Mouse (Mus musculus): Measurements from ENCODE around the gene Rpap1. TPM values are rescaled to one million over a fixed set of nuclear protein-coding genes. Genes with fewer than 3 reads are reported as not detected.

Gene Rpap1
- polyA plus RNA-seq, 1 experiment from 2014 or later, result 30.0 TPM

DNA sequence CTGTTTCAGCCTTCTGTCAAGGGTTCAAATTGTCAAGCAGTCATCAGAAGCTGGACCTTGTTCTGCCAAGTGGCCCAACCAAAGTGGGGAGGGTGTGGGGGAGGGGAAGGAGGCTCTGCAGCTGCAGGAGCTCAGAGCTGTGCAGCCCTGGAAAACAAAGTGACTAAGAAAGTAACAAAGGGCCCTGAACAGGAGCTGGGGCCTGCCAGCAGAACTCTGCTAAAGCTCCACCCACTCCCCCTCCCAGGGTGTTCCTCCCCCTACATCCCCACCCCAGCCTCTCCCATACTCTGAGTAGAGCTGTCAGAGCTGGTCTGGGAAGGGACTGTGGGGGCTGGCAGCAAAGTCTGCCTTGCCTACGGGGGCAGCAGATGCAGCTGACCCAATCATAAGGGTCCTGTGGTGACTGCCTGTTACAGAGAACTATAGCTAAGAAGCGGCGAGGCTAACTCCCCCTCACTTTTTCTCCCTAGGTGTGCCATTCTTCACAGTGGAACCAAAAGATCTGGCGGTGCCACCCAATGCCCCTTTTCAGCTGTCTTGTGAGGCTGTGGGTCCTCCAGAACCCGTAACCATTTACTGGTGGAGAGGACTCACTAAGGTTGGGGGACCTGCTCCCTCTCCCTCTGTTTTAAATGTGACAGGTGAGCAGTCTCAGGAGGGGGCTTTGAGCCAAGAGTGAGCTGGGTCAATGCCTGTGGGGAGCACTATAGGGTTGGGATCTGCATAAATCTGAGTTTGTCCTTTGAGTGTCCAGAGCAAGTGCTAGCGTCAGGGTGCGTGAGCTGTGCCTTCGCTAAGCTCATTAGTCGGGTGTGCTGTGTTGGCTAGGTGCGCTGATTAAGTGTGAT is 15.7 kb upstream of the Rpap1 start:
- 65% methylated on average over 10 of the region's 10 CpGs for WGBS
- no peak overlapping the region for H3K4me3 ChIP-seq (ENCODE audit: low read depth, low read length)
- peaks cover 3% of the 10 kb centered on the region for H3K4me1 ChIP-seq (replicated peaks; ENCODE audit: control insufficient read depth, insufficient read depth, low read length)
- H3K9ac ChIP-seq (ENCODE audit: low read depth, low read length), result no peak overlapping the region
- no peak; the same call in 1 of the 2 replicates for ATAC-seq (replicated peaks; ENCODE audit: low FRiP score)
- no peak overlapping the region for H3K4me2 ChIP-seq
- H3K27me3 ChIP-seq (replicated peaks; ENCODE audit: control insufficient read depth, insufficient read depth, low read length), result peaks cover 46% of the 10 kb centered on the region
- H3K9me3 ChIP-seq (ENCODE audit: control insufficient read depth, low read length), result no peaks in the 10 kb centered on the region
- no peak overlapping the region for H3K27ac ChIP-seq (ENCODE audit: low read depth, low read length)
- no peaks in the 10 kb centered on the region for H3K36me3 ChIP-seq (ENCODE audit: control insufficient read depth, insufficient read depth, low read length)
- DNase-seq (ENCODE audit: low spot score), result no peak

GRCm38 (mm10) chr2:119800876-119801846 is 13.8 kb upstream of the Rpap1 start:
- ATAC-seq (replicated peaks; ENCODE audit: low FRiP score), result no peak
- peak overlapping the region; percentile 99 for H3K4me2 ChIP-seq
- peak; percentile 29 for DNase-seq (ENCODE audit: low spot score)
- peaks cover 3% of the 10 kb centered on the region for H3K4me1 ChIP-seq (replicated peaks; ENCODE audit: control insufficient read depth, insufficient read depth, low read length)
- no peak overlapping the region for H3K27ac ChIP-seq (ENCODE audit: low read depth, low read length)
- H3K27me3 ChIP-seq (replicated peaks; ENCODE audit: control insufficient read depth, insufficient read depth, low read length), result peaks cover 61% of the 10 kb centered on the region
- no peaks in the 10 kb centered on the region for H3K9me3 ChIP-seq (ENCODE audit: control insufficient read depth, low read length)
- no peak overlapping the region for H3K4me3 ChIP-seq (ENCODE audit: low read depth, low read length)
- H3K36me3 ChIP-seq (ENCODE audit: control insufficient read depth, insufficient read depth, low read length), result no peaks in the 10 kb centered on the region
- no peak overlapping the region for H3K9ac ChIP-seq (ENCODE audit: low read depth, low read length)
- WGBS, result 60% methylated on average over 15 of the region's 15 CpGs

GRCm38 (mm10) chr2:119799961-119800550 is 12.7 kb upstream of the Rpap1 start:
- H3K4me2 ChIP-seq, result peak overlapping the region; percentile 99
- peaks cover 3% of the 10 kb centered on the region for H3K4me1 ChIP-seq (replicated peaks; ENCODE audit: control insufficient read depth, insufficient read depth, low read length)
- no peak overlapping the region for H3K27ac ChIP-seq (ENCODE audit: low read depth, low read length)
- no peaks in the 10 kb centered on the region for H3K36me3 ChIP-seq (ENCODE audit: control insufficient read depth, insufficient read depth, low read length)
- H3K9ac ChIP-seq (ENCODE audit: low read depth, low read length), result peak overlapping the region; percentile 73
- ATAC-seq (replicated peaks; ENCODE audit: low FRiP score), result no peak
- H3K27me3 ChIP-seq (replicated peaks; ENCODE audit: control insufficient read depth, insufficient read depth, low read length), result peaks cover 64% of the 10 kb centered on the region
- peak overlapping the region; percentile 71 for H3K4me3 ChIP-seq (ENCODE audit: low read depth, low read length)
- DNase-seq (ENCODE audit: low spot score), result peak; percentile 43
- under 1% methylated on average over 27 of the region's 27 CpGs for WGBS
- no peaks in the 10 kb centered on the region for H3K9me3 ChIP-seq (ENCODE audit: control insufficient read depth, low read length)

DNA sequence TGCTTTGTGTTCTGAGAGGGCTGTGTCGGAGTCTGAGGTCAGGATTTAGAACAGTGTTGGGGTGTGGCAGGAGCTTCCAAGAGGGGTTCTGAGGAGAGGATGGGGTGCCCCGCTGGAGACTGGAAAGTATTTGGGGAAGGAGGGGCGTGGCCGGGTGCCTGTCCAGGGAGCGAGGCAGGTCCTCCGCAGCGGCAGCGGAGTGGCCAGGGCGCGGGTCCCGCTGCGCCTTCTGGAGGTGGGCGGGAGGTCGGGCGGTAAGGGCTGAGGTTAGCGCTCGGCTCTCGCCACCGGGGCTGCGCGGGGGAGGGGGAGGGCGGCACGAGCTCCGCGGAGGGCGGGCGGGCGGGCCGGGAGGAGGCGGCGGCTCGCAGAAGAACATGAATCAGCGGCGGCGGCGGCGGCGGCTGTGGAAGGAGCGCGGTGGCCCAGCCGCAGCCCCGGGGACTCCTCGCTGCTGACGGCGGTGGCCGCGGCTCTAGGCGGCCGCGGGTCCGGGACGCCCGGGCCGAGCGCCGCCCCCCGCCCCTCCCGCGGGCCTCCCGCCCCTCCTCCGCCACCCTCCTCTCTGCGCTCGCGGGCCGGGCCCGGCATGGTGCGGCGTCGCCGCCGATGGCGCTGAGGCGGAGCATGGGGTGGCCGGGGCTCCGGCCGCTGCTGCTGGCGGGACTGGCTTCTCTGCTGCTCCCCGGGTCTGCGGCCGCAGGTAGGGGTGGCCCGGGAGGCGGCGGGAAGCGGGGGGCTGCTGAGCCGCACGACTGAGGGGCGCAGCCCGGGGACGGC is 12.0 kb upstream of the Rpap1 start:
- Histone ChIP-seq H3K36me3 (ENCODE audit: control insufficient read depth, insufficient read depth, low read length) (no peaks in the 10 kb centered on the region), H3K27me3 (replicated peaks; ENCODE audit: control insufficient read depth, insufficient read depth, low read length) (peaks cover 63% of the 10 kb centered on the region), H3K27ac (ENCODE audit: low read depth, low read length) (no peak overlapping the region), H3K4me3 (ENCODE audit: low read depth, low read length) (peak overlapping the region; percentile 71), H3K9ac (ENCODE audit: low read depth, low read length) (peak overlapping the region; percentile 73), H3K9me3 (ENCODE audit: control insufficient read depth, low read length) (no peaks in the 10 kb centered on the region), H3K4me2 (peak overlapping the region; percentile 99), H3K4me1 (replicated peaks; ENCODE audit: control insufficient read depth, insufficient read depth, low read length) (peaks cover 3% of the 10 kb centered on the region)
- ATAC-seq (replicated peaks; ENCODE audit: low FRiP score), result peak; percentile 64
- DNase-seq (ENCODE audit: low spot score), result peak; percentile 68
- under 1% methylated on average over 47 of the region's 89 CpGs for WGBS

DNA sequence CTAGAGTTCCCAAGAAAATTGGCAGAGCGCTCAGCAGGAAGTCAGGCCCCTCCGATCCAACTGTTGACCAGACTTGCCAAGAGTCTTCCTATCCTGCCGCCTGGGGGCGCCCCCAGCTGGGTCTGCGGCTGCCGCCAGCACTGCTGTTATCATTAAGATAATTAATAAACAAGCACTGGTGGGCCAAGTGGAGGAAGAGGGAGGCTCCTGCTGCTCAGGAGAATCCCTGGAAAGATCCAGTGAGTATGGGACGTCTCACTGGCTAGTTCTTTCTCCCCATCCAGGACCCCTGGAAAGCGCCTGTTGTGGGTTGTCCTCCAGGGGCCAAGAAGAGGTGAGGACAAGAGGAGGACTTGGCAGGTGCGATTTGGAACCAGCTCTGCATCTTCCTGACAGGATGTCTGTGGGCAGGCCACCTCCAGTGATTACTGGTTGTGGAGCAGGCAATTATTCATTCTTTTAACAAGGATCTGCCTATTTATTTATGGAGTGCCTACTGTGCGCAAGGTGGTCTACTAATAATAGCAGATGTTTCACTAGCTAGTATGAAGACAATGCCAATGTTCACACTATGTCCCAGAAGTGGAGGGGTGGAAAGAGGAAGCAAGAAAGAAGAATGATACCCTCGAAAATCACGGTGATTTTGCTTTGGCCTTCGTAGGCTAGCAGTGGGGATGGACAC is 11.1 kb upstream of the Rpap1 start:
- no peak for ATAC-seq (replicated peaks; ENCODE audit: low FRiP score)
- peak; percentile 71 for DNase-seq (ENCODE audit: low spot score)
- Histone ChIP-seq H3K4me1 (replicated peaks; ENCODE audit: control insufficient read depth, insufficient read depth, low read length) (peaks cover 3% of the 10 kb centered on the region), H3K4me2 (peak overlapping the region; percentile 99; the same call in 1 of the 2 replicates), H3K27me3 (replicated peaks; ENCODE audit: control insufficient read depth, insufficient read depth, low read length) (peaks cover 56% of the 10 kb centered on the region), H3K9me3 (ENCODE audit: control insufficient read depth, low read length) (no peaks in the 10 kb centered on the region), H3K27ac (ENCODE audit: low read depth, low read length) (no peak overlapping the region), H3K4me3 (ENCODE audit: low read depth, low read length) (no peak overlapping the region; the same call in 1 of the 2 replicates), H3K9ac (ENCODE audit: low read depth, low read length) (no peak overlapping the region), H3K36me3 (ENCODE audit: control insufficient read depth, insufficient read depth, low read length) (no peaks in the 10 kb centered on the region)
- WGBS, result 11% methylated on average over 13 of the region's 13 CpGs

- no peak within 1 kb of the TSS for H3K4me3 ChIP-seq (ENCODE audit: low read depth, low read length)
- H3K9ac ChIP-seq (ENCODE audit: low read depth, low read length), result no peak within 1 kb of the TSS
- H3K4me2 ChIP-seq, result peak within 1 kb of the TSS; percentile 99; the same call in 1 of the 2 replicates
- peaks cover 54% of the 10 kb centered on the region for H3K27me3 ChIP-seq (replicated peaks; ENCODE audit: control insufficient read depth, insufficient read depth, low read length)
- no peaks in the 10 kb centered on the region for H3K36me3 ChIP-seq (ENCODE audit: control insufficient read depth, insufficient read depth, low read length)
- H3K4me1 ChIP-seq (replicated peaks; ENCODE audit: control insufficient read depth, insufficient read depth, low read length), result no peaks in the 10 kb centered on the region; the same call in none of the 2 replicates
- no peaks in the 10 kb centered on the region for H3K9me3 ChIP-seq (ENCODE audit: control insufficient read depth, low read length)
- ATAC-seq (replicated peaks; ENCODE audit: low FRiP score) (no peak), DNase-seq (ENCODE audit: low spot score) (no peak)
- WGBS, result 60% methylated on average over 5 of the region's 5 CpGs
- H3K27ac ChIP-seq (ENCODE audit: low read depth, low read length), result no peak within 1 kb of the TSS
Observed at GRCm38 (mm10) chr2:119797279-119797783, 10.0 kb upstream of the Rpap1 start, which contains the start of gene Tyro3. Tyro3 (plus strand) TSS chr2:119797733.

- Histone ChIP-seq H3K27me3 (replicated peaks; ENCODE audit: control insufficient read depth, insufficient read depth, low read length) (no peaks in the 10 kb centered on the region), H3K27ac (ENCODE audit: low read depth, low read length) (no peak overlapping the region), H3K4me1 (replicated peaks; ENCODE audit: control insufficient read depth, insufficient read depth, low read length) (peaks cover 5% of the 10 kb centered on the region), H3K36me3 (ENCODE audit: control insufficient read depth, insufficient read depth, low read length) (no peaks in the 10 kb centered on the region), H3K9ac (ENCODE audit: low read depth, low read length) (no peak overlapping the region), H3K9me3 (ENCODE audit: control insufficient read depth, low read length) (no peaks in the 10 kb centered on the region), H3K4me2 (no peak overlapping the region), H3K4me3 (ENCODE audit: low read depth, low read length) (no peak overlapping the region)
- ATAC-seq (replicated peaks; ENCODE audit: low FRiP score) (no peak), DNase-seq (ENCODE audit: low spot score) (no peak)
- WGBS, result 89% methylated on average over 2 of the region's 2 CpGs
Observed at GRCm38 (mm10) chr2:119789996-119790395, 2.7 kb upstream of the Rpap1 start.

All from liver, embryonic 11.5 days (tissue).